Mouse (Mus musculus) gastrocnemius, adult 8-10 months (tissue): ENCODE data around the gene Fbln1. TPM values are rescaled to one million over a fixed set of nuclear protein-coding genes. Genes with fewer than 3 reads are reported as not detected.

Experiments used
- DNase-seq, 2 experiments: peaks; one replicate each; pipeline ENCODE4 v3.0.0; 2022; ENCODE audit warnings: low spot score in 2 of 2
- total RNA-seq, 4 experiments: library from RNA; stranded (reverse); gene quantifications; 2 replicates each; pipeline ENCODE4 v1.2.4; 2022

Gene Fbln1
- total RNA-seq, 4 experiments from 2014 or later, result 2.5 to 13.1 (median 5.3) TPM

DNA sequence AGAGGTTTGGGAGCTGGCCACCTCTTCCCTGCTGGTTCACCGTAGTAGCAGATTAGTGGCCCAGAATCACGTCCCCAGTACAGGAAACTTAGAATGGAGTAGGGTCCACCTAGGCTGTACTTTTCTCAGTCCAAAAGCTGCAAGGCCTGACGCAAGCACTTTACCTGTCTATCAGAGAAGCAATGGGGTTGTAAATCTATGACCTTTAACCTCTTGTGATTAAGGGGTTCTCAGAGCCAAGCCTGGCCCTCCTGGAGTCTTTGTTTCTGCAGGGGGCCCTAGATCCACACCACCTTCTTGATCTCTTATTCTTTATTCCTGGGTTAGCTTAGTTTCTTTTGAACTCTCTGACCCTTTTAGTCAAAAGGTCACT lies 940 bp downstream of the Fbln1 start:
- DNase-seq, result no peak

DNA sequence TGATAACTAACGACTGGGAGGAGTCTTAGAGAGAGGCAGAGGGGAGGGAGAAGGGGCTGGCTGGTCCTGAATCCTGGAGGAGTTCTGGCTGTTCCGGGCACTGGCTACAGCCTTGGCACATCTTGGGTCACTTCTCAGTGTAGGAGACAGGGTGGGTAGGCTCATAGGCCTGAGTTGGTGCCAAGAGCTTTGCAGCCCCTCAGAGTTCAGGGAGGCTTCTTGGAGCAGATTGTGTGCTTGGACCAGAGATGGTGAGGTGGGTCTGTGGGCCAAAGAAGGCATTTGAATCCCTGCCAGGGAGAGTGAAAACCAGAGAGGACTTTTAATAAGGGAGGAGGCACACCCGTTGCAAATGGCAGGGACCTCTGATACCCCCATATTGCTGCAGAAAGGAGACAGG lies 1.3 kb downstream of the Fbln1 start:
- no peak for DNase-seq

DNA sequence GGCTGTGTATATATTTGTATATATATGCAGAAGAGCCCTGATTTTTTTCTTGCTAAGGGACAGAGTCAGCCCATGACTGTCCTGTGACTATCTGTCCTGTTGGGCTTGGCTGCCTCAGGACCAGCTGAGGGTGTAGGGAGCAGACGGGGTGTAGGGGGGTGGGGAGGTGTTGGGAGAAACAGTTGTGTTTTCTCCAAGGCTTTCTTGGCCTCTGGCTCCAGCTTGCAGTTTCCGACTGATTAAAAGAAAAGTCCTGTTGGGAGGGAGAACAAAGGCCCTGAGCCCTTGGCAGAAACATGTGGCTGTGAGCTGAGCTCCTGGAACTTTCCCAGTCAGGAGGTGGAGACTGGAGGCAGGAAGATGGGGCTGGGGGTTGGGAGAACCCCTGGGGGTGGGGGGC lies 2.0 kb downstream of the Fbln1 start:
- peak; percentile 24 to 43 for DNase-seq

GRCm38 (mm10) chr15:85208332-85208731 lies 2.6 kb downstream of the Fbln1 start:
- no peak for DNase-seq

GRCm38 (mm10) chr15:85209341-85209740 lies 3.6 kb downstream of the Fbln1 start:
- DNase-seq, result no peak

GRCm38 (mm10) chr15:85210686-85211085 lies 4.9 kb downstream of the Fbln1 start:
- DNase-seq, result no peak

DNA sequence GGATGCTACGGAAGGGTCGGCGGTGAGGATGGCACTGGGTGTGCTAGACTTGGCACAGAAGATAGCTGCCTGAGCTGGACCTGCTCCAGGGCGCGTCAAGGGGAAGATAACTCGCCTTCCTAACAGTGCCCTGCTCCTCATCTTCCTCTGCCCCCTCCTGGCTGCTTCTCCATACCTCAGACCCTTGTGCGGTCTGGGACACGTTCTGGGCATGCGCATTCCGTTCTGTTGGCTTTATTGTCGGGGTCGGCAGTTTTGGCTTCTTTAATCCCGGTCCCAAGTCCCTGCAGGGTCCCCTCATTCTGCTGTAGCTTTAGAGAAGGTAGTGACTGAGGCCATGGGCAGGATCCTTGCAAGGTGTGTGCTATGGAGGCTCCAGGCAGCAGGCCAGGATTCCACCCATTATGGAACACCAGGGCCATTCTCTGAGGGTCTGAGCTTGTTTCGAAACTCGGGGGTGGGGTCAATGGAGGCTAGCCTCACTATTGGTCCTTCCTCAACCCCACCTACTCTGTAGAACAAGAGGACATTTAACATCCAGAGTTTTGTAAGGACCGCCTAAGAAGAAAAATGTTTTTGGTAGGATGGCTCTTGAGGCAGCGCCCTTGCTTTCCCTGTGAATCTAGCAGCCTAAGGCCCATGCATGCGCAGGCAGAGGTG lies 5.5 kb downstream of the Fbln1 start:
- no peak for DNase-seq

GRCm38 (mm10) chr15:85216069-85216813 lies 10.5 kb downstream of the Fbln1 start:
- no peak for DNase-seq

GRCm38 (mm10) chr15:85218617-85219265 lies 13.0 kb downstream of the Fbln1 start:
- DNase-seq, result no peak

- DNase-seq, result no peak
Observed at GRCm38 (mm10) chr15:85220371-85220770, 14.6 kb downstream of the Fbln1 start.

- peak in 1 of 2 experiments; percentile 30 for DNase-seq
Observed at GRCm38 (mm10) chr15:85221115-85221854, 15.5 kb downstream of the Fbln1 start.

DNA sequence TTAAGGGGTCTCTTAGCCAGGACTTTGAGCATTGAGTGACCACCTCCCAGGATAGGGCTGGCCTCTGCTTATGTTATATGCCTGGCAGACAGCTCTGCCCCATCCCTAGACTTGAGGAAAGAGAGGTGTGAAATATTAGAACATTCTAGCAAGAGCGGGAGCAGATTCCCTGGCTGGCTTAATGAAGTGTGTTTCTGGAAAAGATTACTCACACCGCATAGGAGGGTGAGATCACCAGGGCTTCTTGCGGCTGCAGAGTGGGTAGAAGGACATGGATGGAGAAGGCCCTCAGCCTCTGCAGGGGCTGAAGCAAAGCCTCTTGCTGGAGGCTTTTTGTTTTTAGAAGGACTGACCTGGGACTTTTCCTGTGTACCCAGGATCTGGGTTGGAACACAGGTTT lies 19.9 kb downstream of the Fbln1 start:
- no peak for DNase-seq

DNA sequence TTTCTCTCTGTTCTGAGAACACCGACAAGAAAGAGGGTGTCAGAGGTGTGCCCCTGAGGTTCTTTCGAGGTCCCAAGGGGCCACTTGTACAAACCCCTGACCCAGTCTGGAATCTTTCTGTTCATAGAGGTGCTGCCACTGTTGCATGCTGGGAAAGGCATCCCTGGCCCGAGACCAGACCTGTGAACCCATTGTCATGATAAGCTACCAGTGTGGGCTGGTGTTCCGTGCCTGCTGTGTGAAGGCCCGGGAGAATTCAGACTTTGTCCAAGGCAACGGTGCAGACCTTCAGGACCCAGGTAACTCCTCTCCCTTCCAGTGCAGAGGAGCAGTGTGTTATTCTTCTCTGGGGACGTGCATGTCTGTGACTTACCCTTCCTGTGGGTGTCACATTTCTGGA lies 21.1 kb downstream of the Fbln1 start:
- DNase-seq, result no peak

DNA sequence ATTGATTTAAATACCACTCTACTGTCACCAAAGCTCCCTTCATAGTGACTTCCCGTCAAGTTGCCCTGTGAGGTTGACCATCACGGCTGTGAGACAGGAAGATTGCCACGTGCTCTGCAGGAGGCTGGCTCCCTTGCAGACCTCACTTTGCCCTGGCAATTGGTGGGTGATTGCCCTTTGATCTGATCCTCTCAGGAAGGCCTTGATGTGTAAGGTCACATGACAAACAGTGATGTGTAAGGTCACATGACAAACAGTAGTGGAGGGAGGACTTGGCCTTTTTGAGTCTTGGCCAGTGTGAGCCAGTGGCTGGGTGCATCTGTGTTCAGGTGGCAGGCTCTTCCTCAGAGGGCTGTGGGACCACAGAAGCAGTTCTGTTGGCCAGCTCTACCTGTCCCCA lies 22.8 kb downstream of the Fbln1 start:
- no peak for DNase-seq

DNA sequence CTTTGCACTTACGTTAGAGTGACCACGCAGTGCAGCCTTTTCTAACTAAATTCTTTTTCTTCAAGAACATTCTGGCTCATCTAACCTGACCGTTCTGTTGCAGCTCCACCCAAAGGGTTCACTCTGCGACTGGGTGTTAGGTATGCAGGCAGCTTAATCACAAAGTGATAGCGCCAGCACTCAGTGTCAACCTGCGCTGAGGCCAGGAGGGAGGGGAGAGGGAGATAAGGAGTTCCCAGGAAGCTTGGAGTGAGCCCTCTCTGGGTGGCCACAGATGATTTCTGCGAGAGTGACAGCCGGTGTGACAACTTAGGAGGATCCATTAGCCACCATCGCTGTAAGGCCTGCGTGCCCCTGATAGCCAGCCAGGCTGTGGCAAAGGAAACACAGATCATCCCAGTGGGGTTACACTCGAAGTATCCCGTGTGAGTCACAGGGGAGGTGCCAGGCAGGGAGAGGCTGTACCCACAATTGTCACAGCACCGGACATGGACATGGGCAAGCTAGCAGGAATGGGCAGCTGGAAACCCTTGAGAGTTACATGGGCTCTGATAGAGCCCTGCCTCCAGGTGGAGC lies 24.3 kb downstream of the Fbln1 start:
- no peak for DNase-seq

GRCm38 (mm10) chr15:85230613-85231012 lies 24.9 kb downstream of the Fbln1 start:
- no peak for DNase-seq

- DNase-seq, result peak; percentile 48 to 66
Observed at GRCm38 (mm10) chr15:85231443-85232255, 25.9 kb downstream of the Fbln1 start.

- DNase-seq, result no peak
Observed at GRCm38 (mm10) chr15:85232256-85232535, 26.4 kb downstream of the Fbln1 start.

DNA sequence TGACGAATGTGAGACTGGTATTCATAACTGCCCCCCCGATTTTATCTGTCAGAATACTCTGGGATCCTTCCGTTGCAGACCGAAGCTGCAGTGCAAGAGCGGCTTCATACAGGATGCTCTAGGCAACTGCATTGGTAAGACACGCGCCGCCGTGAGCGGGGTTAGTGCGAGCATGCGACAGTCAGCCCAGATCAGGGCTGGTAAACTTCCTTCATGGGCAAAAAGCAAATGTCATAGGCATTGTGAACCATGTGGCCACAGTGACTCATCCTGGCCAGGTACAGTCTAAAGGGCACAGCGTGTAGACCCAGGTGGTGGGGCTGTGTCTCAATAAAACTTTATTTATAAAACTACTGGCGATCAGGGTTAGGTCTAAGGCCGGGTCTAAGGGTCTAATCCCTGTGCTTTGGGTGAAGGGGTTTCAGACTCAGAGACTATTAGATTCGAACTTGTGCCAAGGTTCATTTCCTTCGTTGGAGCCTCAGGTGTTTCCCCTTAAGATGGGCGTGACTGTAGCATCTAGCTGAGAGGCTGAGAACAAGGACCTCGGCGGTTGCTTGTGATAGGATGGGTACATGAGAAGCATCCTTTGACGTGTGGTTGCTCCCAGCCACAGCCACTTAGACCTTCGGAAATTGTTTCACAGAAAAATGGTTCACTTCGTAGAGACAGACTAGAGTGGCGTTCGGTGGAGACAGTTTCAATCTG lies 26.9 kb downstream of the Fbln1 start:
- no peak for DNase-seq

DNA sequence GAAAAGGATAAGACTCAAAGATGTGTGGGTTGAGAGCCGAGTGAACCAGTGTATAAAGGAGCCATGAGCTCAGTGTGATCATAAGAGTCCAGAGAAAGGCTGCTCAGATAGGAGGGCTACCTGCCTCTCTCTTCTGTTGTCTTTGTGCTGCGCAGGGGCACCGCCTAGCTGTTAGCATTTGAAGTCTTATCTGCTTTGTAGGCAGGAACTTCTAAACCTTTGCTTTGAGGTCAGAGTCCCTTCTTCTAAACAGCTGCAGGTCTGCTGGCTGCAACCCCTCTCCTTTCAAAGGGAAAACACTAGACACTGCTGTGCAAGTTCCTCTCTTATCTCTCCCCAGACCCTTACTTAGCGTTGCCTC lies 27.5 kb downstream of the Fbln1 start:
- DNase-seq, result no peak
